Mouse (Mus musculus): Measurements from ENCODE around the gene Mbd3.

Gene Mbd3

DNA sequence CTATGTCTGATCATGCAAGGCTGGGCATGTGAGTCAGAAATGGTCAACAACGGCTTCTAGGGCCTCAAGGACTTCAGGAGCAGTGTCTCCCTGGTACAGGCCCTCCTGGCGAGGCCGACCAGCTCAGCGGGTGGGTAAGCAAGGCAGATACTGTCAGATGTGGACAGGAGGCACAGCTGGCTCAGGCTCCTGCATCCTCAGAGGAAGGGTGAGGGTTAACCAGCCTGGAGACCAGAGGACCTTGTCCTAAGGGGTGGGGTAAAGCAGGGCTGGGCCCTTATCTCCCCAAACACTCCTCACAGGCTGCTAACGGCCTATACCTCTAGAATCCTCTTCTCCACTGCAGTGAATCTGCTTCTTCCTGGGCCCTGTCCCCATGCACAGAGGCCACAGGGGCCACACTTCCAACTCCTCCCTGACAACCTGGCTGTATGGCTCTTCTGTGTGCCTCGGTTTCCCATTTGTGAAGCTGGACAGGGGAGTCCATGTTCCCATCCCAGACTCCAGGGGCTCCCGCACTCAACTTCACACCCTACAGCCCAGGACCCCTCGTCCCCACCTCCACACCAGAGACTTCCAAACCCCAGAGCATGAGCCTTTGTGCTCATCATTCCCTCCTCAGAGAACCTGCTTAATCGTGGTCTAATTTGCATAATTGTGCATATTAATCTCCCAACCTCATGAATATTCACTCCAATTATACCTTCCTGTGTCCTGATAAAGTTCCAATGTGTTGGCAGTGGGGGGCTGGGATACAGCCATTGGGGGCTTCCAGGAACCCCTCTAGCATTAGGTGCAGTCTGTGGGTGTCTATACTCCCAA is 22.5 kb upstream of the Mbd3 start:
- no peak for DNase-seq

DNA sequence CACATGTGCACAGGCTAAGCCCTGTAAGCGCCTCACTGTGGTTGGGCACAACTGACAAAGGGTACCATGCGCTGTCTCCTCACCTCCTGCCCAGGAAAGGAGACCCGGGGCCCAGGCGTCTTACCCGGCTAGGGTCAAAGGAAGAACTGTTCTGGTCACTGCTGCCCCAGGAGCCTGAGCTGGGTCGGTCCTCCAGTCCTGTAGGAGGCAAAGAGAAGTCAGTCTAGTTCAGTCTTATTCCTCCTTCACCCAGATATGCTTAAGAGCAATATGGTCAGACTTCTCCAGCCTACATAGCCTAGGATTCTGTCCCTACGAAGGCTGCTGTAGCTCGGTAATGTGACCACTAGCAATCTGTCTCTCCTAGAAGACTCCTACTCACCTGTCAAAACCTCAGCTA is 21.9 kb upstream of the Mbd3 start:
- no peak for DNase-seq

DNA sequence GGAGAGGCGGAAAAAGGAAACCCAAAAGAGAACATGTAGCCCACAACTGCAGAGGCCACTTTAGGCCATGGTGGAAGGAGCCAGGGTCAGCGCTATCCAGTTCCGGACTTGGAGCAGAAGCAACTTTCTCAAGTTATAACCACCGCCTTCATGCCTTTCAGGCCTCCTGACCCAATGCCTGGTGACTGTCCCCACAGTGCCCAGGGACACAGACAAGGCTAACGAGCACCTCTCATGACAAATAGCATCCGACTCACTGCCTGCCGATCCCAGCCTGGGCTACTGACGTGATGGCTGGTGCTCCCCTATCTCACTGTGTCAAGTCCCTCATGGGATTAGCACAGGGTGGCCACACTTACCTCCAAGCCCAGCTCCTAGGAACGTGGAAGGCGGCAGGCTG is 21.4 kb upstream of the Mbd3 start:
- DNase-seq = no peak

DNA sequence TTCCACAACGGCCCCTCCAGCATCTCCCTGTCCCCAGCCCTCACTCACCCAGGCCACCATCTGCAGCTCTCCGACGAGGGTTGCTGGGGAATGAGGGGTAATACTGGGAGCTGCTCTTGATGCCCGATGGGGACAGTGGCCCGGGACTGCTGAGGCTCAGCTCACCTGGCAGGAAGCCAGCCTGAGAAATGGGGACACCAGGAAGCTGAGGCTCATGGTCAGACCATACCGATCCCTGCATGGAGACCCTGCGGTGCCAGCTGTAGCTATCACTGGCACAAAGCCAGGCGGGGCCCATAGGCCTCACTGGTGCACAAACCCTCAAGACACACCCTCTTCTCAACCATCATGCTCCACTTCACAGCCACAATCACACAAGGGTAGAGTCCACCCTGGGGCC is 20.1 kb upstream of the Mbd3 start:
- no peak for DNase-seq

DNA sequence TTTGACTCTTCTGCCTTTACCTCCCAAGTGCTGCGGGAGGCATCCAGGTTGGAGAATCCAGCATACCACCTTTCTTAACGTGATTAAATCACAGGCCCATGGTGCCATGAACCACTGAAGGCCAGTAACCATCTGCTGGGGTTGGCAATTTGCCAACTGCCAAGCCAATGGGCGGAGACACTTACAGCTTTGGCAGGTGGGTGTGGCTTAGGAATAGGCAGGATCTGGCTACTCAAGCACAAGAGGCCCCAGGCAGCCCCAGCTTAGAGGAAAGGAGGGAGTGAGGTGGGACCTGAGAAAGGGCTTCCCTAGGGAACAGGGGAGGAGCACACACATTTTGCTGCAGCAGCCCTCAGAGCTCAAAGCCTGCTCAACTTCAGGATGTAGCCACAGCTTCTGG is 19.0 kb upstream of the Mbd3 start:
- DNase-seq = no peak

DNA sequence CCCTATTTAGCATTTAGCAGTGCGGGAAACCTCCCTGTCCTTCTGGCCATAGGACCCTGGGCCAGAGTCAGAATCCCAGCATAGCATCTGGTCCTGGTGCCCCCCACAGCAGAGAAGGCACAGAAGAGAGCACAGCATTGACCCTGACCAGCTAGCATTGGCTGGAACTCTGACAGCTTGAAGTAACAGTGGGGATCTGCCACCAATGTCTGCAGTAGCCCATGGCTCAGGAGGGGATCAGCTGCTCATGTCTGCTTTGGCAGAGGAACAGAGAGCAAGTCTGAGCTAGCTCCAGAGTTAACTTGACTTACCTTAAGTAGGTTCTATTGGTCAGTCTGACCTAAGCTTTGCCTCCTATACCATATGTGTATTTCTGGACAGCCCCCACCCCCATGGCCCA is 18.5 kb upstream of the Mbd3 start:
- no peak for DNase-seq

DNA sequence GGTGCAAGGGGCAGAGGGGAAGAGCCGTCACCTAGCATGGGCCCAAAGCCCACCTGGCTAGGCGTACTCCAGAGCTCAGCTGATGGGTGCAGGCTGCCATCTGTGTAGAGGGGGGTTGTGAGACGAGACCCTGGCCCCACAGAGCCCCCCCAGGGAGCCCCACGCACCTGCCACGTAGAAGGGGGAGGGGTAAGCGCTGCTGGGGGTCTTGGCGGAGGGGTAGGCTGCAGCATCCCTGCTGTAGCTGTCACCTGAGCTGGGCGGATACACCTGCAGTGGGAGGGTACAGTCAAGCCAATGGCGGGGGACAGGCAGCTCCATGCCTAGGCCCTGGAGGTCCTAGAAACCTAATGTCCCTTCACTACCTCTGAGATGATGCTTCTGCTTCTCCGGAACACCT is 18.0 kb upstream of the Mbd3 start:
- no peak for DNase-seq

DNA sequence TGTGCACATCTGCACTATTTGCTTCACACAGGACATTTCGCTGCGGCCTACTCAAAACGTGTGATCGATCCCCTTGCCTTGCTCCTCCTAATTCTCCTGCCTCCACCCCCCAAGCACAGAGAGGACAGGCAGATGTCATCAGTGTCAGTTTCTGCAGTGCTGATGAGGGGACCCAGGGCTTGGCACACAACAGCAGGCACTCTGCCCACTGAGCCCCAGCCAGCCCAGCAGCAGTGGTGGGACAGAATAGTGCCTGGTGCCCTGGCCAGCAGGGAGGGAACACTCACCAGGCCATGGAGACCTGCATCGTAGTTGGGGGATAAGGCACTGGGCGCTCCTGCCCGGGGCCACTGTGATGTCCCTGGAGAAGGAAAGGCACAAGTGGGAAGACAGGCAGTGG is 16.2 kb upstream of the Mbd3 start:
- DNase-seq = no peak

DNA sequence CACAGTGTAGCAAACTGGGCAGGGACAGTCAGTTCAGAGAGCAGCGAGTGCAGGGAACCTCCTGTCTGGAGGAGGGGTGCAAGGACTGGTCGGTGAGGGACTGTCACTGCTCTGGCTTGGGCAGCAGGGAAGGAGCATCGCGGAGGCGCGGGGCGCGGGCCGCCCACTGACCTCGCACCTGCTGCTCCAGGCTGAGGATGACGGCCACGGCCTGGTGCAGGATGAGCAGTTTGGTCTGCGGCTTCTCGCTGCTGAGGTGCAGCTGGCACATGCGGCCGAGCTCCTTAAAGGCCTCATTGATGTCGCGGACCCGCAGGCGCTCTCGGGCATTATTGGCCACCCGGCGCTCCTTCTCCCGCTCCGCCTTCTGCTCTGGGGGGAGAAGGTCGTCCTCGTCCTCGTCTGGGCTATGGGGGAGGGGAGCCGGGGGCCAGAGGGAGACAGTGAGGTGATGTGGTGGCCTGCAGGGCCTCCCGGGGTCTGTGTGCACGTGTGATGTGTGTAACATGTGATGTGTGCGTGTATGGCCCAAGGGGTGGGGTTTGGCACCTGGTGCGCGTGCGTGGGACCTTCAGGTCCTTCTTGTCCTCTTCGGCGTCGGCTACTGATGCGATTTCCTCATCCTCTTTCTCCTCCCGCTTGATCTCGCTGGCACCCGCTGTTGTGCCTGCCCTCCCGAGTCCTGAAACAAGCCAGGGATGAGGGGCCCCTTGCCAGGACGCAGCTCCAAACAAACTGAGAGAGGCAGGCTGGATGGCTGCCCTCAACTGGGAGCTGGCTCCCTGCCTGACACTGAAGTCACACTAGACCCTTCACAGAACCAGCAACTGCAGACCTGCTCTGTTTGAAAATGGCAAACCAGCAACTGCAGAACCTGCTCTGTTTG is 13.5 kb upstream of the Mbd3 start:
- DNase-seq = peak; percentile 97

DNA sequence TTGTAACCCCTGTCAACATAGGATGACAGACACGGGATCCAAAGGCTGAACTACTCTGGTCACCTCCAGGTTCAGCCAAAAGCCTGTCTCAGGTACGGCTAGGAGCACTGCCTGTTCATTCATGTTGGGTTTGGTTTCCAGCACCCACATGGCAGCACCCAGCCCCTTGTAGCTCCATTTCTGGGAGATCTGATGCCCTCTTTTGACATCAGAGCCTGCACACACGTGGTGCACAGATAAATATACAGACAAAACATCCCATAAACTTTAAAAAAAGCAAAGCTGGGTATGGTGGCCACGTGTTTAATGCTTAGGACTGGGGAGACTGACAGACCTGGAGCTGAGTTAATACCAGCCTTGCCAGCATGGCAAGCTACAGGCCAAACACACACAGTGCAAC is 8.6 kb upstream of the Mbd3 start:
- no peak for DNase-seq

DNA sequence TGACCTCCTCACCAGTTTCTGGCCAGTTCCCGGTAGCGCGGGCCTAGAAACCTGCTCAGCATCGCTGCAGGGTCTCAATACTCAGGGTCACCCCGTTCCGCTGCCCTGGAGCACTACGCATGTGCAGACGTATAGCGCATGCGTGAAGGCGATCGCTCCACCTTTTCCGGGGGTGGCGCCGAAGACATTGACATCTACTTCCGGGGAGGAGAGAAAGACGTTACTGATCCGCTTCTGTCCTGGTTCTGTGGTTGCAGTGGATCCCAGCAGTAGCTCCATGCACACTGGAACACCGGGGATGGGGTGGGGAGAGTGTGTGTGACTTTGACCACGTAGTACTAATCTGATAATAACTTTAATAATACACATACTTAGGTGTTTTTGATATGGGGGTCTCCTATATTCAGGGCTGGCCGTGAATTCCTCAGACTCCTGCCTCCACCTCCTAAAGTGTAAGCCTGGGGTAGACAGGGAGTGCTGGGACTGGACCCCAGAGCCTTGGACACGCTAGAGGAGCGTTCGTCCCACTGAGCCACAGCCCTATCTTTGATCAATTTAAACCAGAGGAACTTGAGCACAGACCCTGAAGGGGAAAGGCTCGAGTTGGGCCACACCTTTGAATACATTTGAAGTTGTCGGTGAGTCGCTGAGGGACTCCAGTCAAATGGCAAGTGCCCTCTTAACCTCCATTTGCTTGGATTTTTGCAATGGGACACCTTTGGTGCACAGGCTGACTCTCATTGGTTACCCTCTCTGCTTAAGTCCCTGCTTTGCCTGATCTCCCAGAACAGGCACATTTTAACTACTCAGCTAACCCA is 7.5 kb upstream of the Mbd3 start, which contains the start of gene Uqcr11:
TSS of gene Uqcr11 (minus strand) at position 147 of the 818 bp plus-strand sequence.
- peak; percentile 99 for DNase-seq

DNA sequence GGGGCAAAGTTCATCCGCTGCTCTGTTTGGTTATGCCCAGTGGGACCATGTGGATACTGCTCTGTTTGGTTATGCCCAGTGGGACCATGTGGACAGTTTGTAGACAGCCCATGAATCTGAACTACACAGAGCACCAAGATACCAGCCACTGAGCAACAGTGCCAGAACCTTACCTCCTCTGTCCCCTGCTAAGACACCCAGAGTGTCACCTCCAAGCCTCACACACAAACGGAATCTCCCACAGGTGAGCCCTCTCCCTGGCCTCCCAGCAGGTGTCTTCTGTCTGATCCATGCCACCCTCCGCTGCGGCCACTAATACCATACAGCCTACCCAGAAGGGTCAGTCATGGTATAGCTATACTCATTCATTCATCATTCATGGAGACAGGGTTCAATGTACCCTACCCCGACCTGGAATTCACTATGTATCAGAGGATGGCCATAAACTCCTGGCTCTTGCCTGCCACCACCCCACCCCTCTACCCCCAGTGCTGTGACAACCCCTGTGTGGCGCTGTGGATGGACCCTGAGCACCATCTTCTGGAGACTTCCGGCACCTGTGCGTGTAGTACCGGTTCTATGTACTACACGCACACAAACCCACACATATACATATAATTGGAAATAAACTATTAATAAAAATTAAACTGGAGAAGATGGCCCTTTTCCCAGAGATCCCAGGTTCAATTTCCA is 6.3 kb upstream of the Mbd3 start:
- peak; percentile 92 for DNase-seq

DNA sequence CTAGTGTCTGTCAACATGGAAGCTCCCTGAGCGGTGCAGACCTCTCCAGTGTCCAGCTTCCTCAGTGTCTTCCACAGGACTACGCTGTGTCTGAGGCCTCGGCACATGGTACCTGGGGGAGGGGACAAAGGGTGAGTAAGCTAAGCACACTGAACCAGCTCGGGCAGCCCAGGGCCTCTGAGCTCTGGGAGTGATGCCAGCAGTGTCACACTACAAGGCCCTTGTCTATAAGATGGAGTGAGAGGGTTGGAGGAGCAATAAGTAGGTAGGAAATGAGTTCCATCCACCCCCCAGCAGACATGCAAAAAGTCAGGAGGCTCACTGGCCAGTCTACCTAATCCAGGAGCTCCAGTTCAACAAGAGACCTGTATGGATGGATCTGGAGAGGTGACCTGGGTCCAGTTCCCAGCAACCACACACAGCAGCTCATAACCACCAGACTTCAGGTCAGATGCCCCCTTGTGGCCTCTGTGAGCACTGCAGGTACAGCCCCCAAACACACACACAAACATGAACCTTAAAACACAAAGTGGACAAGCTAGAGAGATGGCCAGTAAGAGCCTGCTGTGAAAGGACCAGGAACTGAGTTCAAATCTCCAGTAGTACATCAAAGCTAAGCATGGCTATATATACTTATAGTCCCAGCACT is 3.8 kb upstream of the Mbd3 start:
- DNase-seq = peak; percentile 91

DNA sequence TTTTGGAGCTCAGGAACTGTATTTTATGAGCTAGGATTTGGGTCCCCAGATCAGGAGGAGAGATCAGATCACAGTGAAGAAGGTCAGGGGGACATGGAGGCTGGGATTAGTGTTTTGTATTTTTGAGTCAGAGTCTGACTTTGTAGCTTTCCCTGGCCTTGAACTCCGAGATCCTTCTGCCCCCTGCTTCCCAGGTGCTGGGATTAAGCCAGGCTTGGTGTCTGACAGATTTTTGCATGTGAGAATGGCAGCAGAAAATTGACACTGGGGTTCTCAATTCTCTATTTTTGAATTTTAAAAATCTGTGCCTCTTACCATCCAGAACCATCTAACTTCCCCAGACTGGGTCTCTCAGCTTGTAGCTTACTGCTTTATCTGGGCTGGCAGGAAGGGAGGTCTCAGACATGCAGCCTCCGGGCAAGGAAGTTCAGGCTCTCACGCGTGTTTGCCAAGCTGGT is 1.4 kb upstream of the Mbd3 start:
- no peak for DNase-seq

DNA sequence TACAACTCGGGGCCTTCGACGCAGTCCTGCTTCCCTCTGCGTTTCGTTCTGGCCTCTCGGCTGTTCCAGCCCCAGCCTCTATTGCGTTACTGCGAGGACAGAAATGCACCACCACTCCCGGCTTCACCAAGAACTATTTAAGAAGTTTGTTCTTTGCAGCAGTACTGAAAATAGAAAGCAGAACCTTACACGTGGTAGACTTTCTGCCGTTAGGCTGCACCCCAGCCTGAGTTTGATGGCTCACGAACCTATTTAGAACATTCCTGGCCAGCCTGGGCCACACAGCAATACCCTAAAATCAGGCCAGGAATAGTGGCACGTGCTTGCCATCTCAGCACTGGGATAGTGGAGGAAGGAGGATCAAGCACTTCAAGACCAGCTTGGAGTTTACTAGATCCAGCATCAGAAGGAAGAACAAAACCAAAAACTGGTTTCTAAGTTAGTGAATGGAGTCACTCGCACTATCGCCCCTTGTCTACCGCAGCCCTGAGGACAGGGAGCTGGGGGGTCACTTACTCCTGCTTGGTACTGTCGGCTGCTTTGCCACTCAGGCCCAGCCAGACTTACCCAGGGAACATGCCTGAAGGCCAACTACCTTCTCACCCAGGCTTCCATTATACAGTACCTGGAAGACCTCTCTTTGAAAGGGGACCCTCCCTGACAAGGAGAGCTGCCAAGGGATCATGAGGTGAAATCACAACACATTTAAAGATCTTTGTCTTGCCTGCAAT is 788 bp upstream of the Mbd3 start:
- no peak for DNase-seq

DNA sequence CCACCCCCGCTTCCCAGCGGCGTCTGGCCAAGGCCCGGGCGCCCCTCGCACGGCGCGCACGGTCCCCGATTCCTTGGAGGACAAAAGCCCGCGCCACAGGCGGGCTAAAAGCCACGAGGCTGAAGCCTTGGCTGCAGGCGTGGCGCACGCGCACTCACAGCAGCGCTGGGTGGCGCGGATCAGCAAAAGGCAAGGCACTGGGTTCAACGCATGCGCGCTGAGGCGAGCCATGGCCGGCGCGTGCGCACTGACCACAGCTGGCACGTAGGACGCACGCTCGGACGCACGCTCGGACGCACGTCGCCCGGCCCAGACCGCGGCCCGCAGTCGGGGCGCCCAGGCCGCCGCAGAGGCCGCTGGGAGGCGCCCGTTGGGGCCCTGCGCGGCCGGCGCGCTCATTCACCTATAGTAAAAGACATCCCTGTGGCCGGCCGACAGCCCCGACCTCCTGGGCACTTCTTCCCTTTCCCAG is 595 bp downstream of the Mbd3 start:
- peak; percentile 100 for DNase-seq

DNA sequence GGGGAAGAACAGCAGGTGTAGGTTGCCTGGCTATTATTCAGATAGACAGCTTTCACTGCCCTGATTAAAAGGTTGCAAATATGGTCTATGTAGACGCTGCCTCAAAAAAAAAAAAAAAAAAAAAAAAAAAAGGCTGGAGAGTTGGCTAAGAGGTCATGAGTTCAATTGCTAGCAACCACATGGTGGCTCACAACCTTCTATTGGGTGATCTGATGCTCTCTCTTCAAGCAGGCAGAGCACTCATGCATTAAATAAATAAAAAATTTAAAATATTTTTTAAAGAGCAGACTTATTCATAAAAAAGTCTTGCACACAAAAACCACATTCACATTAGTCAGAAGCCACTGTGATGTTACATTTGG is 1.2 kb downstream of the Mbd3 start:
- no peak for DNase-seq

DNA sequence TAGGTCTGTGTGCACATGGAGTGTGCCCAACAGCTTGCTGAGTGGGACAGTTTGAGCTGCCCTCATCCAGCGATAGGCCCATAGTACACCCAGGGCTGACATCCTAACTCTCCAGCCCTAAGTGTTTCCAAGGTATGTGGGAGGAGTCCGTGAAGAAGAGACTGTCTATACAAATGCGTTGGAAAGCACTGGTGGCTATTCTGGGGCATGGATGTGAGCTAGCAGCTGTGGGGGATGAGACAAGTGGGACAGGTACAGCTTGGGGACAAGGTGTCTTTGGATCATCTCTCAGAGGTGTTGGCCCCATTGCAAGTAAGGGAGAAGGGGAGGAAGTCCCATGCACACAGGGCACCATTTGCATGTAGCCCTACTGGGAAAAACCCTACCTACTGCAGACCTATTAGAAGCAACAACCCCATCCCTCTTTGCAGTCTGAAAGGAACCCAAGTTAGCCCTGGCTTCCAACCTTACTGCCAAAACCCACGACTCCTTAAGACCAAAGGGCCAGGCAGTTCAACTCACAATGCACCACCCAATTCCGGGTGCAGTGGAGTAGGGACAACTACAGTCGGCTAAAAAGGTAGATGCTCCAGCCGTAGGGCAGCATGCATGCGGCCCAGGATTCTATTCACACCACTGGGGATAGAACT is 1.7 kb downstream of the Mbd3 start:
- no peak for DNase-seq

DNA sequence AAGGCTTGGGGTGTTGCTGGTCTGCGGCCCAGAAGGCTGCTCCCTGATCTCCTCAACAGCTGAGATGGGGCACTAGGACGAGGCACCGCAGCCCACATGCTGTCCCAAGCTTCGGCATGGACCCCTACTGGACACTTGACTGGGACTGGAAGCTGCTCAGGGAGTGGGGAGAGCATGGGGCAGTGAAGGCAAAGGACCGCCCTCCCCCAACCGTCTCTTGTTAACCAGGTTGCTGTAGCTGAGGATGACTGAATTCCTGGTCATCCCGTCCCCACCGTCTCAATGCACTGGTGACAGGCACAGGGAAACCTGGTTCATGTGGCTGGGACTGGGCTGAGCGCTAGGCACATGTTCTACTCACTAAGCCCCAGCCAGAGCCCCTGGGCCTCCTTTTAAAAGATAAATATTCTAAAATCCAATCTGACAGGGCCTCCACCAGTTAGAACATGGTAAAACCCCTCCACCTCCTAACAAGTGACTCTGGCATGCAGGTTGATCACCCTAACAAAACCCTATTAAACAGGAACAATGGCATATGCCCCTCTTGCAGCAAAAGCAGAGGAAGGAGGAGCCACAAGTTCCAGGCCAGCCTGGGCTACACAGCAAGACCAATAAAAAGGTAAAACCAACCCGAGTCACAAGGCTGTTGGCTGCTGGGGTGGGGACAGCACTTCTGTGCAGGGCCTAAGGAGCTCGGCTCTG is 2.4 kb downstream of the Mbd3 start:
- DNase-seq = no peak

DNA sequence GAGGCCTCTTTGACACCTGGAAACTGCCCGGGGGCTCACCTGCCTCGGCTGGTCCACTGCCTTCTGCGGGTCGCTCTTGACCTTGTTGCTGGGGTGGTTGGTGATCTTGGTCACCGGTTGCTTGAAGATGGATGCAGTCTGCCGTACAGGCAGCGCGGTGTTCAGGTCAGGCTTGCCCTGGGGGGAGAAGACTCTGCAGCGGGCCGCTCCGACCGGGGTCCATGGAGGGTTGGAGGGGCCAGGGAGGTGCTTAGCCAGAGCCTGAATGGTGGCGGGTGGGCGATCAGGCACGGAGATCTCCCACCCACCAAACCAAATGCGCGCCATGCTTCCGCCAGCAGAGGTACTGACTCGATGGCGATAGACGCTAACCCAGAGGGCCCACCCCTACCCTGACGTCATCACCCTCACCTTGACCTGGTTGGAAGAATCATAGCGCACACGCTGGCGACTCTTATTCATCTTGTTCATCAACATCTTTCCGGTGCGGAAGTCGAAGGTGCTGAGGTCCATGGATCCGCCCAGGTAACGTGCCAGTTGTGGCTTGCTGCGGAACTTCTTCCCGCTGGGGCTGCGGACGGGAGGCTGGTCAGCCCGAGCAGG is 4.2 kb downstream of the Mbd3 start:
- peak; percentile 93 for DNase-seq
